Mouse (Mus musculus): ENCODE data around the gene Cdkal1.

DNA sequence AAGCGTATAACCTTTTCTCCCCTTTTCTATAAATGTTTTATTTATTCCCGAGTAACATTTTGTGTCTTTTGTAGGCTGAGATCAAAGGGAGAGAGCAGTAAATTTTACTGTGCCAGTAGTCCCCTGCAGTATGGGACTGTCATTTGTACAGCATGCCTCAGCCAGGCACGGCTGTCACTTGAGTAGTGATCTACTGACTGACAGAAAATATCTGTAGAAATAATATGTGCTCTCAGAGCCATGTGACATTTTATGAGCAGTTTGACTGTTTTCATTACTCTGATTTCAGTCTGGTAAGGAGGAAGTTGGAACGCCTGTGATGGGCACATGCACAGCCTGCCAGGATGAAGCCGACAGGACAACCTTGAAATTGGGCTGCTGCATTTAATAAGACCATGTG lies 455.6 kb downstream of the Cdkal1 start:
- no peak for TF ChIP-seq GATA1 (IDR thresholded peaks at IDR 0.05; ENCODE audit: borderline replicate concordance, low read length)
- TF ChIP-seq FLI1 (IDR thresholded peaks at IDR 0.05; ENCODE audit: low read length) = no peak

All from megakaryocyte, embryonic 14.5 days (primary cell).